Mouse (Mus musculus): ENCODE measurements around the gene Wfdc5.

GRCm38 (mm10) chr2:164183340-164183739, 798 bp upstream of the Wfdc5 start:
- TF ChIP-seq POLR2A (IDR thresholded peaks at IDR 0.05; ENCODE audit: insufficient read length, low read depth) (no peak), USF1 (IDR thresholded peaks at IDR 0.05; ENCODE audit: low read depth) (no peak), MAX (IDR thresholded peaks at IDR 0.05; ENCODE audit: low read depth) (no peak)
